Mouse (Mus musculus) G1E (cell line): ENCODE data around the gene Hist2h2aa2.

ENCODE experiments used
- CTCF ChIP-seq: IDR thresholded peaks from 2 replicates; pipeline ENCODE4 v1.5.1; 2012; ENCODE audit warnings: low read depth, low read length, inconsistent platforms, mixed read lengths
- GATA1 ChIP-seq: IDR thresholded peaks from 2 replicates; pipeline ENCODE4 v1.6.1; 2012; ENCODE audit warnings: borderline replicate concordance, low read length, inconsistent platforms, mixed read lengths

GRCm38 (mm10) chr3:96289201-96289600, 49.1 kb upstream of the Hist2h2aa2 start:
- TF ChIP-seq GATA1 = no peak
- TF ChIP-seq CTCF = no peak
